Mouse (Mus musculus): ENCODE results near the gene Exog.

GRCm38 (mm10) chr9:119457122-119457521 lies 12.4 kb downstream of the Exog start:
- TF ChIP-seq CTCF (IDR thresholded peaks at IDR 0.05; ENCODE audit: low read depth, low read length): no peak
- no peak for TF ChIP-seq POLR2AphosphoS5 (IDR thresholded peaks at IDR 0.05; ENCODE audit: insufficient replicate concordance, low read depth, low read length)
- no peak for TF ChIP-seq GATA1 (IDR thresholded peaks at IDR 0.05; ENCODE audit: borderline replicate concordance, low read length)
- TF ChIP-seq TAL1 (conservative IDR thresholded peaks at IDR 0.05; ENCODE audit: low read depth, low read length): no peak
- TF ChIP-seq GATA2 (IDR thresholded peaks at IDR 0.05; ENCODE audit: borderline replicate concordance, low read depth, low read length): no peak

Measured in G1E (cell line).